Mouse (Mus musculus): ENCODE measurements at regions not wholly inside any gene's neighbourhood (a gene's known extent, or its start where the extent isn't known, plus 50 kb on each side); places are given as distances from the start of the nearest gene placed in this dataset.

DNA sequence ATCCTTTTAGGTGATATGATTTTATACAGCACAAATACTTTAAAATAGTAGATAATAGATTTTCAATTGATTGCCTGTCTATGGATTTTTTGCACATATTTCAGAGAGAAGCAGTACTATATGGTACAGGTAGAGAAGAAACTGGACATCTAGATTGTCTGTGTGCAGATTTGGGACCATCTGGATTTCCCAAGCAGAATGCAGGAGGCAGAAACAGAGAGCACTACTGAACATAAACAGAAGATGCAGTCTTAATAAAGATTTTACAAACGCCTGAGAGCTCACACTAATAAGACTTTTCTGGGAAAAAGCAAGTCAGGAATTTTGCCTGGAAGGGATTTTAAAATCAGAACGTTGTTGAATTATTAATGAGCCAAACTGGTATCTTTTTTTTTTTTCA is 432.9 kb downstream of the Col11a1 start:
- no peak for DNase-seq (ENCODE audit: low spot score in 2 of 2)

DNA sequence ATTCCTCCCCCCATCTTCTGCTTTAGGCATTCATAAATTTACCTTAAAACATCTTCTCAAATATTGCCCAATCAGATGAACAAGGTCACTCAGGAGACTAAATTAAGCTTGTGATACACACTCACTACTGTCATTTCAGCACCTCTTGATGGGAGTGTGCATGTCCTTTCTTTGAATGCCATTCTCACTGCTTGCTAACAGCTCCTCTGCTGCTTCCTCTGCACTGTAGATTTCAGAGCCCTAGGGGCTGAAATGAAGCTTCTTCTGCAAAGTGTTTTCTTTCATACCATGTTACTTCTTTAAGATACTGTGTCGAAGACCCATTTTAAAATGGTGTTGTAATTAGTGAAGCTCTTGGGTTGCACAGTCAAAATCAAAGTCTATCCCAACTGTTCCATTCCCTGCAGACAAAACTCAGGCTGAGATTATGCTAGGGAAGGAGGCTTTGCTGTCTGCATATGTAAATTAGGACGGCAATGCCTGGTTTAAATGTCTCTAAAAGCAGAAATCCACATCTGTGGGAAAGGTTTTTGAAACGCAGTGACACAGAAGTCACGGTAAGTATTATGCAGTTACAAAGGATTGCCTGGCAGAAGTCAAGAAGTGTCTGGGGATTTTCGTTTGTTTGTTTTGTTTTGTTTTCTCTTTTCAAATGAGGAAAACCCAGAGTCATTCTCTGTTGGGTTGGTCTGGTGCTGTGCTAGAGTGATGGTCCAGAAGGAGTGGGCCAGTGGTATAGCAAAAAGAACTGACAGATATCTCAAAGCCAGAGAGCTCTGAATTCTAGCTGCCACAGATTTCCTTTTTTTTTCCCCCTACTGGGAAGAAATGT is 433.6 kb downstream of the Col11a1 start:
- no peak for DNase-seq (ENCODE audit: low spot score in 2 of 2)

DNA sequence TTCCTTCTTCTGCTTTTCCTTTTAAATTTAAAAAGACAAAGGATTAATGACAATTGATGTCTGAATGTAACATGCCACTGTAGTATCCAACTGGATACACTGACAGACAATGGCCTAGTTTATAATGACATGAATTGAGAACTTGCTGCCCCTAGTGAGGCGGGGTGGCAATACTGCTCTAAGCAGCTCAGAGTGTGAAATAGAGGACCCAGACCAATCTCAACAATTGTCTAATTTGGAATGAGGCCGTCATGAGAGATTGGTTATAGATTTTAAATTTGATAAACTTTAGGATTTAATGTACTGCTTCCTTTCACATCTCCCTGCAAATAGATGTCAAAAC is 434.2 kb downstream of the Col11a1 start:
- DNase-seq (ENCODE audit: low spot score in 2 of 2), result no peak

DNA sequence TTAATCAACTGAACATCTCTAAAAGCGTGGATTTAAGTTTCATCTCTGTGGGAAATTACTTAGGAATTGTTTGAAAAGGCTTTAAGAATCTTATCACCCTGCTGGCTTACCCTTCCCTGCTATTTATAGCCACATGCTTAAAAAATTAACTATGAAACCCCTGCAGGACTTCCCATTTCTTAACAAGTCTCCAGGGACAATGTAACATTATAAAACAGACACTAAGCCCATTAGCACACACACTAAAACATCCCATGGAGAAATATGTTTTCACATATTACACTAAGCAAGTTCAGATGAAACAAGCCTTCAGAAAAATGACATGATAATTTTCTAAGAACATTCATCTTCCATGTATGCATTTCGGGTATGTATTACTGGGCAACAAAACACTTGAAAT is 420.0 kb upstream of the Olfm3 start:
- DNase-seq (ENCODE audit: low spot score in 2 of 2), result no peak

DNA sequence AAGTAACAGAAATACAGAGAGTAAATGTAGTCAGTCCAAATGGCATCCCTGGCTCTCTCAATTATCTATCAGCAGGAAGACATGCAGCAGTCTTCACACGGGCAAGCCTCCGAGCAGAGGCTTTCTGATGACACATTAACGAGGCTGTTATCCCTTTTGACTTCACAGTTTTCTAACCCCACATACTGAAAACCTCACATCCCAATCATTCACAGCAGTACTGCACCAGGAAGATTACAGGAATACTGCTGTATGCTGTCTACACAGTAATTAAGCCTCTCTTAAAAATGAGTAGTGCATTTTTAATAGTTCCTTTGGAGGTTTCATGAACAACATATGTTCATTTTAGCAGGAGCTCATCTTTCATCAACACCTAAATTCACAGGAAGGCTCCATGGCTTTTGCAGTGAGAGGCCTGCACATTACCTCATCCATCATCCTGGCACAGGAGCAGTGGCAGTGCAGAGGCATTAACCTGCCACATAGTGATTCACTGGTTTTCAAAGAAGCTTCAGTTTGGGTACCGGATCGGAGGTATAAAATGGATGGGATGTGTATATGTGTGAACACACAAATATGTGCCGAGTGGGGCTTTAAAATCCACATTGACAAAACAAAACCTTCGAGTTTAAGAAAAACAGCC is 396.1 kb upstream of the Olfm3 start:
- no peak for DNase-seq (ENCODE audit: low spot score in 2 of 2)

DNA sequence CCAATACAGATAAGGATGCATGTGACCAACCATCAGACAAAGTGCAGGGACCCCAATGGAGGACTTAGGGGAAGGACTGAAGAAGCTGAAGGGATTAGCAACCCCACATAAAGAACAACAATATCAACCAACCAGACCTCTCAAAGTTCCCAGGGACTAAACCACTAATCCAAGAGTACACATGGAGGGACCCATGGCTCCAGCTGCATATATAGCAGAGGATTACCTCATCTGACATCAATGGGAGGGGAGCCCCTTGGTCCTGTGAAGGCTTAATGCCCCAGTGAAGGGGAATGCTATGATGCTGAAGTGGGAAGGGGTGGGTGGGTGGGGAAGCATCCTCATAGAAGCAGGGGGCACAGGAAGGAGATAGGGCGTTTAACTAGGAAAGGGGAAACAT is 388.6 kb upstream of the Olfm3 start:
- DNase-seq (ENCODE audit: low spot score in 2 of 2), result no peak

DNA sequence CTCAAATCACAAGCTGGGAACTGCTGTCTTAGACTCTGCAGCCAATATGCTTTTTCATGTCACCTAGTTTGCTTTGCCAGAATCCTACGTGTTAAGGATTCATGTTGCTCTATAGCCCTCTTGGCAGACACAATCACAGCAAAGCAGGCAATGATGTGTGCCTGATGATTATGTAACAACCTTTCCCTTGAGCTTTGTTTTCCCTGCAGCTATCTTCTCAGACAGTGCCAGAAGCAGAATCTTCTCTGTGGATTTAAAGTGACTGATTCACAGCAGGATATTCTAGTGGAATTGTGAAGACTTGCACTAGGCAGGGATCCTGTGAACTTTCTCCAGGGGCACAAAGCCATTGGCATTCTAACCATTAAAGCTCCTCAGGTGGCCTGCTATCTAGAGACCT is 359.5 kb upstream of the Olfm3 start:
- no peak for DNase-seq (ENCODE audit: low spot score in 2 of 2)

DNA sequence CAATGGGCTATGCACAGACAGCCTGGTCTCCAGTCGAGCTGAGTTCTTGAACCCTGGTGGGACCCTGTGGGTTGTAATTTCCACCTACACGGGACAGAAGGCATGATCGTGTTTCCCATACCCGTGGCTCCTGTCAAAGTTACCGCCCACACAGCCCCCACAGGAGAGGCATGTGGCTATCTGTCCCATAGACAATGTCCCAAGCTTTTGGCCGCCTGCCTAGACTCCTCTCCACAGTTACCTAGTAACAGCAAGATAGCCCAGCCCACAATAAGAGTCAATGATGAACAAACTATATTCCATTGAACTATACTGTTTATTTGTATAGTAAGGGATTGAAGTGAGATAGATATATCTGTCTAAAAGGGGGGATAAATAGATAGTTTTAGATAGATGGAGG is 356.7 kb upstream of the Olfm3 start:
- DNase-seq (ENCODE audit: low spot score in 2 of 2), result peak in 1 of 2 experiments; percentile 11

DNA sequence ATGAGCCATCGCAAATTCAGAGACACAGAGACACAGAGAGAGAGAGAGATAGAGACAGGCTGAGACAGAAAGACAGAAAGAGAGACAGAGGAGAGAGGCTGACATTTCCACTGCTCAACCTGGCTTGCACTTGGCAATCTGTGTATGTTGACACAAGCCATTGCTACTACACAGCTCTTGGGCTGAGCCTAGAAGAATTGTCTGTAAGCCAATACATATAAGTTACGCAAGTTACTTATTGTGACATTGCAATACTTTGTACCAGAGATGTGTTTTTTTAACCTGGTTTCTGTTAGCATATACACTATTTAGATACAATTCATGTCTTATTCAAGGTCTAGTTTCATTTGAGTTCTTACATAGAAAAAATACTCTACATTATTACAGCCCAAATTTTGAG is 332.9 kb upstream of the Olfm3 start:
- DNase-seq (ENCODE audit: low spot score in 2 of 2), result no peak
